Mouse (Mus musculus) ES-Bruce4 (cell line): ENCODE measurements around the gene Spata13.

ENCODE experiments used
- CTCF ChIP-seq: IDR thresholded peaks from one replicate; pipeline ENCODE4 v1.8.1; 2011; ENCODE audit warnings: low read depth, low read length
- POLR2A ChIP-seq: IDR thresholded peaks from one replicate; pipeline ENCODE4 v1.8.1; 2011; ENCODE audit warnings: low read length; ENCODE audit not compliant: insufficient read depth

GRCm38 (mm10) chr14:60715686-60716085 is 81.9 kb downstream of the Spata13 start:
- no peak for TF ChIP-seq CTCF
- TF ChIP-seq POLR2A: no peak
